28 mouse cellular contexts compared by ENCODE assay signal in genomic region chr4:108873746-108874145, GRCm38 (mm10). TPM values are rescaled to one million over a fixed set of nuclear protein-coding genes. Genes with fewer than 3 reads are reported as not detected.
"Had no signal": no experiment of that assay in that cellular context is flagged by ENCODE, and none has a peak within 500 bp of the region (broad histone marks: within the 10 kb centered on the region; RNA-seq: fewer than 3 reads in every experiment).

No protein-coding gene starts in this region.

- H3K4me2 ChIP-seq: embryonic facial prominence, embryonic 12.5 days; embryonic facial prominence, embryonic 13.5 days; embryonic facial prominence, embryonic 15.5 days; forebrain, embryonic 12.5 days; forebrain, embryonic 13.5 days; forebrain, embryonic 15.5 days had no signal

- H3K36me3 ChIP-seq: embryonic facial prominence, embryonic 10.5 days; embryonic facial prominence, embryonic 12.5 days; embryonic facial prominence, embryonic 13.5 days; embryonic facial prominence, embryonic 15.5 days; forebrain, embryonic 10.5 days; forebrain, embryonic 12.5 days; forebrain, embryonic 15.5 days had no signal

- H3K9me3 ChIP-seq: embryonic facial prominence, embryonic 10.5 days; embryonic facial prominence, embryonic 12.5 days; embryonic facial prominence, embryonic 13.5 days; embryonic facial prominence, embryonic 15.5 days; forebrain, embryonic 10.5 days; forebrain, embryonic 12.5 days; forebrain, embryonic 13.5 days; forebrain, embryonic 15.5 days had no signal

- H3K4me3 ChIP-seq: embryonic facial prominence, embryonic 10.5 days; embryonic facial prominence, embryonic 12.5 days; embryonic facial prominence, embryonic 13.5 days; embryonic facial prominence, embryonic 15.5 days; erythroblast, embryonic 14.5 days; forebrain, embryonic 10.5 days; forebrain, embryonic 12.5 days; forebrain, embryonic 13.5 days; forebrain, embryonic 15.5 days; gastrocnemius, adult 2 months; heart, adult 2 months had no signal

- H3K27ac ChIP-seq: embryonic facial prominence, embryonic 10.5 days; embryonic facial prominence, embryonic 12.5 days; embryonic facial prominence, embryonic 13.5 days; embryonic facial prominence, embryonic 15.5 days; forebrain, embryonic 10.5 days; forebrain, embryonic 12.5 days; forebrain, embryonic 13.5 days; forebrain, embryonic 15.5 days; gastrocnemius, adult 2 months; heart, adult 2 months had no signal

- DNase-seq: cerebellum, adult 9-11 months; cerebellum, postnatal 10 days; cerebellum, postnatal 14 days; cerebellum, postnatal 25 days; cerebellum, postnatal 36 days; embryo, embryonic 11 days; forebrain, postnatal 0 days; gastrocnemius, adult 2 months; gastrocnemius, postnatal 10 days; gastrocnemius, postnatal 14 days; gastrocnemius, postnatal 25 days; gastrocnemius, postnatal 36 days; heart, adult 11 months; heart, adult 18-20 months; heart, adult 2 months had no signal

- H3K27me3 ChIP-seq: embryonic facial prominence, embryonic 12.5 days; embryonic facial prominence, embryonic 13.5 days; embryonic facial prominence, embryonic 15.5 days; forebrain, embryonic 15.5 days had no signal

- H3K9ac ChIP-seq: embryonic facial prominence, embryonic 12.5 days; embryonic facial prominence, embryonic 13.5 days; embryonic facial prominence, embryonic 15.5 days; forebrain, embryonic 12.5 days; forebrain, embryonic 13.5 days; forebrain, embryonic 15.5 days; forebrain, postnatal 0 days had no signal

- ATAC-seq: forebrain, embryonic 13.5 days; forebrain, embryonic 14.5 days; forebrain, embryonic 15.5 days; forebrain, embryonic 16.5 days; forebrain, postnatal 0 days had no signal

- H3K4me1 ChIP-seq: embryonic facial prominence, embryonic 10.5 days; embryonic facial prominence, embryonic 12.5 days; embryonic facial prominence, embryonic 13.5 days; forebrain, embryonic 12.5 days; forebrain, embryonic 13.5 days had no signal

RNA-seq across cellular contexts. Expression of gene Rab3b, which starts 5.1 kb away (rescaled TPM):
- polyA plus RNA-seq: erythroblast, embryonic 14.5 days had no signal

RNA-seq across cellular contexts. Expression of gene A730015C16Rik, which starts 25.3 kb away (rescaled TPM):
- polyA plus RNA-seq: cortical plate, adult 2 months; erythroblast, embryonic 14.5 days; gonadal fat pad, adult 2 months; heart, adult 2 months had no signal
